Mouse (Mus musculus) G1E (cell line): ENCODE measurements at regions not wholly inside any gene's neighbourhood (a gene's known extent, or its start where the extent isn't known, plus 50 kb on each side); places are given as distances from the start of the nearest gene placed in this dataset.

Experiments used
- ATAC-seq: 2 replicates; pipeline ENCODE4 v1.8.0; 2016; ENCODE audit warnings: mild to moderate bottlenecking; ENCODE audit not compliant: insufficient number of reproducible peaks, poor library complexity, low FRiP score, severe bottlenecking; ENCODE audit errors: extremely low read depth
- DNase-seq: peaks from one replicate; pipeline ENCODE4 v3.0.0; 2012; ENCODE audit warnings: low spot score
- H3K27me3 ChIP-seq: 2 replicates; pipeline ENCODE4 v1.6.1; 2012; ENCODE audit warnings: mild to moderate bottlenecking, low read length, inconsistent platforms; ENCODE audit not compliant: insufficient read depth
- H3K36me3 ChIP-seq: replicated peaks from 2 replicates; pipeline ENCODE3; 2012; ENCODE audit warnings: mild to moderate bottlenecking, inconsistent platforms
- H3K4me1 ChIP-seq: 2 replicates; pipeline ENCODE4 v1.6.1; 2012; ENCODE audit warnings: low read depth, low read length, inconsistent platforms, mixed read lengths; ENCODE audit not compliant: insufficient read depth
- H3K4me3 ChIP-seq: 2 replicates; pipeline ENCODE4 v1.5.1; 2012; ENCODE audit warnings: low read depth, mild to moderate bottlenecking, inconsistent platforms, low read length, moderate library complexity, mixed read lengths
- H3K9me3 ChIP-seq: replicated peaks from 2 replicates; pipeline ENCODE4 v1.6.1; 2012; ENCODE audit warnings: inconsistent platforms
- CTCF ChIP-seq: IDR thresholded peaks from 2 replicates; pipeline ENCODE4 v1.5.1; 2012; ENCODE audit warnings: low read depth, low read length, inconsistent platforms, mixed read lengths
- GATA1 ChIP-seq: IDR thresholded peaks from 2 replicates; pipeline ENCODE4 v1.6.1; 2012; ENCODE audit warnings: borderline replicate concordance, low read length, inconsistent platforms, mixed read lengths
- GATA2 ChIP-seq: IDR thresholded peaks from 2 replicates; pipeline ENCODE4 v1.6.1; 2012; ENCODE audit warnings: low read depth, low read length, inconsistent platforms, borderline replicate concordance
- POLR2AphosphoS5 ChIP-seq: IDR thresholded peaks from 2 replicates; pipeline ENCODE4 v1.6.1; 2012; ENCODE audit warnings: low read depth, low read length, inconsistent platforms; ENCODE audit not compliant: insufficient replicate concordance
- TAL1 ChIP-seq: conservative IDR thresholded peaks from 2 replicates; pipeline ENCODE4 v1.6.1; 2012; ENCODE audit warnings: low read depth, low read length, inconsistent platforms, mixed read lengths

DNA sequence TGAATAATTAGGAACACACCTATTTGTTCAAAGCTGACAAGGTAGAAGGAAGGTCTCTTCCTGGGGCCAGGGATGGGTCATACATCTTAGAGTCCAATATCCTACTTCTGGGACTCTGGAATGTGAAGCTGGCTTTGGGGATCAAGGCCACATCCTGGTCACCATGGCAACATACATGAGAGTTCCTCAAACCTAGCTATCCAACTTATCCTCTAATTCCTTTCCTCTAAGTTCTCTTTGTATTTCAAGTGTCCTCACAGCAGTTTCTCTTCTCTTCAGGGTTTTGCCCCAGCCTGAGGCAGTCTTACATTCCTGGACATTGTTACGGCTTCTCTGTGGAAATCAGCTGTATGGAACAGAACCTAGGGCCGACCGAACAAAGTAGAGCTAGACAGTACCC, 97.0 kb upstream of the Nxt1 start:
- Histone ChIP-seq H3K9me3 (peaks cover 22% of the 10 kb centered on the region), H3K4me1 (no peaks in the 10 kb centered on the region), H3K27me3 (no peaks in the 10 kb centered on the region), H3K36me3 (no peaks in the 10 kb centered on the region), H3K4me3 (no peak overlapping the region)
- no peak for TF ChIP-seq GATA2
- TF ChIP-seq POLR2AphosphoS5: no peak
- TF ChIP-seq TAL1: no peak
- no peak for TF ChIP-seq GATA1
- no peak for TF ChIP-seq CTCF
- DNase-seq (no peak), ATAC-seq (no peak)

DNA sequence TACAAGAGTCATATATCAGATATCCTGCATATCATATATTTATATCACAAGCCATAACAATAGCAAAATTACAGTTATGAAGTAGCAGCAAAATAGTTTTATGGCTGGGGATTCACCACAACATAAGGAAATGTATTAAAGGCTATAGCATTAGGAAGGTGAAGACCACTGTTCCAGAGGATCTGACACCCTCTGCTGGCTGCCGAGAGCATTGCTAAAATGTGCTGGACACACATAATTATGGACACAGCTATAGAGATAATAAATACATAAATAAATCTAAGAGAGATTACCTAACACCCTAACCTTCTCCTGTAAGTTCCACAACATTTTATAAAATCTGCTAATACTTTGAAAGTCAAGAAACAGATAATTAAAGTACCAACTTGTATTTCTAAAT, 100.2 kb upstream of the Nxt1 start:
- no peaks in the 10 kb centered on the region for H3K27me3 ChIP-seq
- ATAC-seq: no peak

DNA sequence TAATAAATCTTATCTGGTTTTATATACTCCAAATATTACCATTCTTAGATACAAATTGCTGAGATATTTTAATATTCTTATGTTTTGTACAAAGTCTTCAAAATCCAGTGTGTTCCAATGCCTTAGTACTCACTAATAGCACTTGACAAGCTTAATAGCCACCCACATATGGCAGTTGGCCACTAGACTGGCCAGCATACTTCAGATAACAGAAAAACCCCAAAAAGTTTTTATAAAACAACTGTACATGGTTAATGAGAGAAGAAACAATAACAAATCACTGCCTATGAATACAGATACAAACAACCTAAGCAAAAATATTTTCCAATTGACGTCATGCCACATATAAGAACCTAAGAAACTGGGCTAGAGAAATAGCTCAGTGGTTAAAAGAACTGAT, 100.8 kb upstream of the Nxt1 start:
- Histone ChIP-seq H3K36me3 (no peaks in the 10 kb centered on the region), H3K4me1 (no peaks in the 10 kb centered on the region), H3K9me3 (peaks cover 20% of the 10 kb centered on the region), H3K27me3 (no peaks in the 10 kb centered on the region), H3K4me3 (no peak overlapping the region)
- ATAC-seq (no peak), DNase-seq (no peak)
- TF ChIP-seq GATA2 (no peak), TAL1 (no peak), POLR2AphosphoS5 (no peak), CTCF (no peak), GATA1 (no peak)

More for the DNA sequence above, 100.2 kb upstream of the Nxt1 start:
- Histone ChIP-seq H3K4me3 (no peak overlapping the region), H3K9me3 (peaks cover 20% of the 10 kb centered on the region), H3K4me1 (no peaks in the 10 kb centered on the region), H3K36me3 (no peaks in the 10 kb centered on the region)
- TF ChIP-seq CTCF: no peak
- TF ChIP-seq TAL1: no peak
- TF ChIP-seq GATA1: no peak
- no peak for TF ChIP-seq GATA2
- TF ChIP-seq POLR2AphosphoS5: no peak
- DNase-seq: no peak

DNA sequence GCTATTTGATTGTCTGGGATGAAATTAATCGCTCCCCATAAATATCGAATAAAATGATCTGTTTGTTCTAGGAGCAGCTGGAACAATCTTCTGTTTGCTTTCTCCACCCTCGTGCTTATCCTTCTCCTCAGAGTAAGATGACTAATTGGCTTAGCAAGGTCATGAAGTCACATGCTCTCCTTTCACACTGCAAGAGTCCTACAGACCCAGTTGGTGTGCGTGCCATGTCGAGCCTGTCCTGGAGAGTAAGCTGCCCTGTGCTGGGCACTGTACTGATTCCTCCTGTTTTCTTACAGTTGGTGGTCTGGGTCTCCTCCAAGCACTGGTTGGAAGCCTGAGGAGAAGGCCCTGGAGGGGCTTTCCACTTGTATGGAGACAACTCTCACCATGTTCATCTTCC, 101.4 kb upstream of the Nxt1 start:
- Histone ChIP-seq H3K27me3 (no peaks in the 10 kb centered on the region), H3K4me1 (no peaks in the 10 kb centered on the region)

DNA sequence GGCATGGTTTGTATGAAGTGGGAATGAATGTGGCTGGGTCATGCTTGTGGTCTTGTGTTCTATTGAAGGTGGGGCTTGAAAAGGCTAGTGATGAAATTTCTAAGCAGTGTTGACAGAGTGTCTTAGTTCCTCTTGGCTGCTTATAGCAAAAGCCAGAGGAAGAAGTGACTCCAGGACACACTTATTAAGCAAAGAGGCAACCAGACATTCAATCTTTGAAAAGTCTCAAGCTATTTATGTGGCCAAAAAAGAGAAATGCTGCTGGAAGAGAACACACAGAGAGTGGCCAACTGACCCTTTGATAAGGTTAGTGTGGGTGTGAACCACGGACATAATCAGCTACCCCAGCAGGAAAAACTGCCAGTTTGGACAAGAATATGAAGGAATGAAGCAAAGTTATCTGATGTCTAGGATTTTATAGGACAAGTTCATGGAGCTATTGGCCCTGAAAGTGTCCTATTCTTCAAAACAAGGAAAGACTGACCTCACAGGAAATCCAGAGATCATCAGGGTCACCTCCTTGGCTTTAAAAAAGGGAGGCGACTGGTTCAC, 104.4 kb upstream of the Nxt1 start:
- H3K36me3 ChIP-seq: no peaks in the 10 kb centered on the region
- TF ChIP-seq GATA1 (no peak), TAL1 (no peak), CTCF (no peak), POLR2AphosphoS5 (no peak), GATA2 (no peak)
- ATAC-seq (no peak), DNase-seq (no peak)
- H3K4me1 ChIP-seq: no peaks in the 10 kb centered on the region
- H3K4me3 ChIP-seq: no peak overlapping the region
- H3K9me3 ChIP-seq: peaks cover 14% of the 10 kb centered on the region
- no peaks in the 10 kb centered on the region for H3K27me3 ChIP-seq

More for the DNA sequence above, 101.4 kb upstream of the Nxt1 start:
- peaks cover 20% of the 10 kb centered on the region for H3K9me3 ChIP-seq
- ATAC-seq (no peak), DNase-seq (no peak)
- TF ChIP-seq GATA1 (no peak), TAL1 (no peak), POLR2AphosphoS5 (no peak), CTCF (no peak), GATA2 (no peak)
- no peak overlapping the region for H3K4me3 ChIP-seq
- no peaks in the 10 kb centered on the region for H3K36me3 ChIP-seq

DNA sequence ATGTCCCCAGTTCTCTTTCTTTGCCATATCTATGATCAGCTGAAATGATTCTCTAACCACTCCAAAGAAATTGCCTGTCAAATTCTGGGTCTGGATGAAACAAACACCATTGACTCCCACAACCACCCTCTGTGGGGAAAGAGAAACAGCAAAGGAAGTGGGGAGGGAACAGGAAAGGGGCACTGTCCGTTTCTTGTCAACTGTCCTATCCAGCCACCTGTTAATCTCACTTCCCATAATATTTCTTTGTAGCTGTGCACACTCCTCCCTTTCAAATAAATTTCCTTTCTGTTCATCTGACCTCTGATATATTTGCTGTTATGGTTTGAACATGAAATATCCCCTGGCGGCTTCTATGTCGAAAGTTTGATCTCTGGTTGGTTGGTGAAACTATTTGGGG, 109.0 kb upstream of the Nxt1 start:
- no peak for TF ChIP-seq CTCF
- TF ChIP-seq POLR2AphosphoS5: no peak
- no peak for TF ChIP-seq GATA1
- TF ChIP-seq TAL1: no peak
- no peak for TF ChIP-seq GATA2
- H3K9me3 ChIP-seq: peaks cover 6% of the 10 kb centered on the region
- no peak overlapping the region for H3K4me3 ChIP-seq
- DNase-seq (no peak), ATAC-seq (no peak)
- no peaks in the 10 kb centered on the region for H3K36me3 ChIP-seq
- no peaks in the 10 kb centered on the region for H3K4me1 ChIP-seq
- no peaks in the 10 kb centered on the region for H3K27me3 ChIP-seq

- H3K36me3 ChIP-seq: no peaks in the 10 kb centered on the region
- H3K27me3 ChIP-seq: no peaks in the 10 kb centered on the region
- no peak overlapping the region for H3K4me3 ChIP-seq
- ATAC-seq: no peak
- peaks cover 6% of the 10 kb centered on the region for H3K9me3 ChIP-seq
- DNase-seq: no peak
- TF ChIP-seq TAL1 (no peak), POLR2AphosphoS5 (no peak), GATA1 (no peak), CTCF (no peak), GATA2 (no peak)
- no peaks in the 10 kb centered on the region for H3K4me1 ChIP-seq
Observed at GRCm38 (mm10) chr2:148562041-148562440, 110.4 kb upstream of the Nxt1 start.
